Mouse (Mus musculus) embryonic facial prominence, embryonic 11.5 days (tissue): Measurements from ENCODE around the gene Acsf2. TPM values are rescaled to one million over a fixed set of nuclear protein-coding genes. Genes with fewer than 3 reads are reported as not detected.

ENCODE experiments used
- ATAC-seq: fragments of 200-750 bp; cut with Nextera tagmentation; replicated peaks from 2 replicates; pipeline ENCODE4 v1.8.0; 2017; ENCODE audit warnings: low read depth; ENCODE audit not compliant: insufficient number of reproducible peaks, low FRiP score, low TSS enrichment
- DNase-seq: peaks from one replicate; pipeline ENCODE4 v3.0.0-alpha.2; 2015; ENCODE audit warnings: low spot score
- H3K27ac ChIP-seq: fragments of 300-500 bp; sonication (generic); replicated peaks from 2 replicates; pipeline ENCODE4 v1.5.1; 2014; ENCODE audit warnings: mild to moderate bottlenecking, low read depth, low read length, control low read depth
- H3K27me3 ChIP-seq: fragments of 300-500 bp; sonication (generic); 2 replicates; pipeline ENCODE4 v1.6.1; 2014; ENCODE audit warnings: mild to moderate bottlenecking, low read length, moderate library complexity, mixed read lengths; ENCODE audit not compliant: control insufficient read depth, insufficient read depth
- H3K36me3 ChIP-seq: fragments of 300-500 bp; sonication (generic); replicated peaks from 2 replicates; pipeline ENCODE4 v1.6.1; 2014; ENCODE audit warnings: low read depth, mild to moderate bottlenecking, low read length, moderate library complexity, mixed read lengths; ENCODE audit not compliant: control insufficient read depth, insufficient read depth
- H3K4me1 ChIP-seq: fragments of 300-500 bp; sonication (generic); 2 replicates; pipeline ENCODE4 v1.6.1; 2014; ENCODE audit warnings: low read length, mixed read lengths; ENCODE audit not compliant: control insufficient read depth, insufficient read depth
- H3K4me2 ChIP-seq: fragments of 300-500 bp; sonication (generic); 2 replicates; pipeline ENCODE4 v1.6.1; 2014; ENCODE audit warnings: low read depth, mild to moderate bottlenecking, control low read depth, low read length, moderate library complexity
- H3K4me3 ChIP-seq: fragments of 300-500 bp; sonication (generic); 2 replicates; pipeline ENCODE4 v1.5.1; 2014; ENCODE audit warnings: low read depth, low read length, control low read depth
- H3K9ac ChIP-seq: fragments of 300-500 bp; sonication (generic); replicated peaks from 2 replicates; pipeline ENCODE4 v1.6.1; 2014; ENCODE audit warnings: mild to moderate bottlenecking, control low read depth, low read length
- H3K9me3 ChIP-seq: fragments of 300-500 bp; sonication (generic); replicated peaks from 2 replicates; pipeline ENCODE4 v1.6.1; 2016; ENCODE audit warnings: mild to moderate bottlenecking, low read length, inconsistent platforms, mixed read lengths; ENCODE audit not compliant: control insufficient read depth
- WGBS: fragments of 180-500 bp; shearing (Covaris S2); extraction: QIAGEN DNeasy Blood & Tissue Kit; methylation state at CpG from one replicate; pipeline ENCODE4 v1.1.7; 2014; 5-methylcytosine and 5-hydroxymethylcytosine counted together
- polyA plus RNA-seq: library from polyadenylated mRNA; unstranded; fragments of >200 nt; fragmentation: Nextera tagmentation; extraction: Ambion mirVana; gene quantifications from 2 replicates; pipeline ENCODE4 v1.2.1, GENCODE M21; 2014

The Acsf2 gene
- polyA plus RNA-seq, 1 experiment from 2014 or later: 6.8 TPM

GRCm38 (mm10) chr11:94550442-94550744 is 51.3 kb downstream of the Acsf2 start:
- Histone ChIP-seq H3K9me3 (no peaks in the 10 kb centered on the region), H3K4me3 (no peak overlapping the region), H3K27me3 (no peaks in the 10 kb centered on the region), H3K36me3 (no peaks in the 10 kb centered on the region; the same call in 1 of the 2 replicates), H3K4me2 (no peak overlapping the region), H3K9ac (no peak overlapping the region), H3K4me1 (no peaks in the 10 kb centered on the region), H3K27ac (no peak overlapping the region)
- ATAC-seq (no peak), DNase-seq (no peak)
- WGBS: 90% methylated on average over 5 of the region's 5 CpGs

- Histone ChIP-seq H3K27ac (no peak overlapping the region), H3K4me1 (no peaks in the 10 kb centered on the region), H3K36me3 (no peaks in the 10 kb centered on the region; the same call in 1 of the 2 replicates), H3K9me3 (no peaks in the 10 kb centered on the region), H3K4me3 (no peak overlapping the region), H3K9ac (no peak overlapping the region), H3K27me3 (no peaks in the 10 kb centered on the region), H3K4me2 (no peak overlapping the region)
- 79% methylated on average over 10 of the region's 10 CpGs for WGBS
- no peak for ATAC-seq
- no peak for DNase-seq
Observed at GRCm38 (mm10) chr11:94549691-94550441, 51.8 kb downstream of the Acsf2 start.

GRCm38 (mm10) chr11:94548888-94549690 is 52.6 kb downstream of the Acsf2 start, which contains the start of gene Rsad1:
TSS of gene Rsad1 (minus strand) at chr11:94549255.
- Histone ChIP-seq H3K4me1 (no peaks in the 10 kb centered on the region), H3K4me2 (peak within 1 kb of the TSS; percentile 78), H3K4me3 (peak within 1 kb of the TSS; percentile 52), H3K27ac (peak within 1 kb of the TSS; percentile 76; the same call in 1 of the 2 replicates), H3K9me3 (no peaks in the 10 kb centered on the region), H3K36me3 (no peaks in the 10 kb centered on the region; the same call in 1 of the 2 replicates), H3K9ac (peak within 1 kb of the TSS; percentile 65), H3K27me3 (no peaks in the 10 kb centered on the region)
- peak; percentile 94 for DNase-seq
- ATAC-seq: peak; percentile 87
- WGBS: 5% methylated on average over 49 of the region's 49 CpGs

GRCm38 (mm10) chr11:94548041-94548784 is 53.5 kb downstream of the Acsf2 start:
- H3K4me2 ChIP-seq: peak overlapping the region; percentile 78
- no peak overlapping the region for H3K27ac ChIP-seq
- peak; percentile 34 for DNase-seq
- WGBS: 12% methylated on average over 24 of the region's 24 CpGs
- H3K9ac ChIP-seq: peak overlapping the region; percentile 65
- ATAC-seq: no peak; the same call in 1 of the 2 replicates
- H3K9me3 ChIP-seq: no peaks in the 10 kb centered on the region
- H3K27me3 ChIP-seq: no peaks in the 10 kb centered on the region
- H3K36me3 ChIP-seq: no peaks in the 10 kb centered on the region; the same call in 1 of the 2 replicates
- peak overlapping the region; percentile 52 for H3K4me3 ChIP-seq
- no peaks in the 10 kb centered on the region for H3K4me1 ChIP-seq

GRCm38 (mm10) chr11:94547271-94547670 is 54.4 kb downstream of the Acsf2 start:
- H3K4me2 ChIP-seq: no peak overlapping the region
- no peaks in the 10 kb centered on the region for H3K4me1 ChIP-seq
- H3K9me3 ChIP-seq: no peaks in the 10 kb centered on the region
- H3K27ac ChIP-seq: no peak overlapping the region
- ATAC-seq (no peak), DNase-seq (no peak)
- no peaks in the 10 kb centered on the region for H3K27me3 ChIP-seq
- WGBS: 89% methylated on average over 6 of the region's 6 CpGs
- no peak overlapping the region for H3K9ac ChIP-seq
- H3K36me3 ChIP-seq: no peaks in the 10 kb centered on the region; the same call in 1 of the 2 replicates
- H3K4me3 ChIP-seq: no peak overlapping the region

- no peak for DNase-seq
- ATAC-seq: no peak
Observed at GRCm38 (mm10) chr11:94546381-94546780, 55.3 kb downstream of the Acsf2 start.

GRCm38 (mm10) chr11:94544422-94544821 is 57.2 kb downstream of the Acsf2 start:
- no peak for ATAC-seq
- Histone ChIP-seq H3K4me3 (no peak overlapping the region), H3K4me2 (0 out of 2 replicates have a peak overlapping the region, but pooled peaks have one; percentile 11)

More at GRCm38 (mm10) chr11:94546381-94546780, 55.3 kb downstream of the Acsf2 start:
- no peak overlapping the region for H3K27ac ChIP-seq
- no peaks in the 10 kb centered on the region for H3K4me1 ChIP-seq
- H3K4me2 ChIP-seq: no peak overlapping the region
- H3K4me3 ChIP-seq: no peak overlapping the region
- no peak overlapping the region for H3K9ac ChIP-seq
- no peaks in the 10 kb centered on the region for H3K36me3 ChIP-seq
- H3K9me3 ChIP-seq: no peaks in the 10 kb centered on the region
- H3K27me3 ChIP-seq: no peaks in the 10 kb centered on the region
- WGBS: 94% methylated on average over 5 of the region's 5 CpGs

More at GRCm38 (mm10) chr11:94544422-94544821, 57.2 kb downstream of the Acsf2 start:
- H3K36me3 ChIP-seq: no peaks in the 10 kb centered on the region
- no peaks in the 10 kb centered on the region for H3K27me3 ChIP-seq
- H3K4me1 ChIP-seq: no peaks in the 10 kb centered on the region
- no peak overlapping the region for H3K27ac ChIP-seq
- H3K9me3 ChIP-seq: no peaks in the 10 kb centered on the region
- H3K9ac ChIP-seq: no peak overlapping the region
- DNase-seq: no peak
- 40% methylated on average over 18 of the region's 18 CpGs for WGBS
